Mouse (Mus musculus) hindbrain, embryonic 14.5 days (tissue): ENCODE measurements around the gene Cxcl15. TPM values are rescaled to one million over a fixed set of nuclear protein-coding genes. Genes with fewer than 3 reads are reported as not detected.
A peak's percentile ranks its signal among the peaks of the same experiment; 100 is the strongest.

Source experiments
- ATAC-seq: fragments of 200-750 bp; cut with Nextera tagmentation; 2 replicates; pipeline ENCODE4 v1.8.0; 2017; ENCODE audit warnings: moderate number of reproducible peaks, mild to moderate bottlenecking, moderate TSS enrichment, moderate library complexity; ENCODE audit not compliant: low FRiP score
- DNase-seq: peaks from one replicate; pipeline ENCODE4 v3.0.0-alpha.2; 2015; ENCODE audit warnings: low spot score
- H3K27ac ChIP-seq: fragments of 300-500 bp; sonication (generic); 2 replicates; pipeline ENCODE4 v1.5.1; 2014; ENCODE audit warnings: mild to moderate bottlenecking, moderate library complexity
- H3K27me3 ChIP-seq: fragments of 300-500 bp; sonication (generic); 2 replicates; pipeline ENCODE4 v1.6.1; 2014; ENCODE audit warnings: mild to moderate bottlenecking, low read length, mixed read lengths; ENCODE audit not compliant: control insufficient read depth, insufficient read depth
- H3K36me3 ChIP-seq: fragments of 300-500 bp; sonication (generic); replicated peaks from 2 replicates; pipeline ENCODE4 v1.6.1; 2014; ENCODE audit not compliant: control insufficient read depth, insufficient read depth
- H3K4me1 ChIP-seq: fragments of 300-500 bp; sonication (generic); replicated peaks from 2 replicates; pipeline ENCODE4 v1.6.1; 2014; ENCODE audit warnings: antibody characterized with exemption, low read length, mixed read lengths; ENCODE audit not compliant: control insufficient read depth, insufficient read depth
- H3K4me2 ChIP-seq: fragments of 300-500 bp; sonication (generic); replicated peaks from 2 replicates; pipeline ENCODE4 v1.6.1; 2014; ENCODE audit warnings: mild to moderate bottlenecking, moderate library complexity
- H3K4me3 ChIP-seq: fragments of 300-500 bp; sonication (generic); replicated peaks from 2 replicates; pipeline ENCODE4 v1.5.1; 2014; ENCODE audit warnings: mild to moderate bottlenecking, low read length
- H3K9ac ChIP-seq: fragments of 300-500 bp; sonication (generic); 2 replicates; pipeline ENCODE4 v1.6.1; 2014
- H3K9me3 ChIP-seq: fragments of 300-500 bp; sonication (generic); 2 replicates; pipeline ENCODE4 v1.6.1; 2016; ENCODE audit warnings: low read length; ENCODE audit not compliant: control insufficient read depth
- WGBS: fragments of 180-500 bp; shearing (Covaris S2); extraction: QIAGEN DNeasy Blood & Tissue Kit; methylation state at CpG from one replicate; pipeline ENCODE4 v1.1.7; 2014; 5-methylcytosine and 5-hydroxymethylcytosine counted together
- polyA plus RNA-seq: library from polyadenylated mRNA; unstranded; fragments of >200 nt; fragmentation: Nextera tagmentation; extraction: Ambion mirVana; gene quantifications from 2 replicates; pipeline ENCODE4 v1.2.1, GENCODE M21; 2014

Gene Cxcl15
- not detected in 2 replicates for polyA plus RNA-seq

GRCm38 (mm10) chr5:90794195-90794625, at the start of gene Cxcl15:
TSS of gene Cxcl15 (plus strand) at chr5:90794534.
- Histone ChIP-seq H3K27ac (no peak within 1 kb of the TSS), H3K4me1 (no peaks in the 10 kb centered on the region), H3K9me3 (no peaks in the 10 kb centered on the region), H3K36me3 (no peaks in the 10 kb centered on the region), H3K27me3 (no peaks in the 10 kb centered on the region), H3K4me3 (no peak within 1 kb of the TSS), H3K4me2 (no peak within 1 kb of the TSS), H3K9ac (no peak within 1 kb of the TSS)
- DNase-seq (no peak), ATAC-seq (no peak)
- WGBS, result 70% methylated on average over 5 of the region's 5 CpGs

- no peak for ATAC-seq
- 88% methylated on average over 1 of the region's 1 CpGs for WGBS
These were observed 40.4 kb upstream of the Cxcl15 start for GRCm38 (mm10) chr5:90753934-90754333.

GRCm38 (mm10) chr5:90758020-90758605, 36.2 kb upstream of the Cxcl15 start:
- H3K36me3 ChIP-seq, result no peaks in the 10 kb centered on the region
- no peaks in the 10 kb centered on the region for H3K9me3 ChIP-seq
- no peak overlapping the region for H3K9ac ChIP-seq
- no peak overlapping the region for H3K4me3 ChIP-seq
- no peaks in the 10 kb centered on the region; the same call in 1 of the 2 replicates for H3K27me3 ChIP-seq
- peaks cover 8% of the 10 kb centered on the region; the same call in 1 of the 2 replicates for H3K4me1 ChIP-seq
- WGBS, result 48% methylated on average over 5 of the region's 5 CpGs
- no peak overlapping the region for H3K4me2 ChIP-seq
- DNase-seq (peak; percentile 41), ATAC-seq (no peak)
- H3K27ac ChIP-seq, result no peak overlapping the region

More at GRCm38 (mm10) chr5:90753934-90754333, 40.4 kb upstream of the Cxcl15 start:
- Histone ChIP-seq H3K4me1 (peaks cover 4% of the 10 kb centered on the region; the same call in 1 of the 2 replicates), H3K36me3 (no peaks in the 10 kb centered on the region), H3K4me2 (no peak overlapping the region), H3K9me3 (no peaks in the 10 kb centered on the region), H3K27ac (no peak overlapping the region), H3K27me3 (no peaks in the 10 kb centered on the region), H3K9ac (no peak overlapping the region), H3K4me3 (no peak overlapping the region)
- DNase-seq, result no peak

GRCm38 (mm10) chr5:90759077-90760065, 35.0 kb upstream of the Cxcl15 start, which contains the start of gene Cxcl5:
TSS of gene Cxcl5 (plus strand) at chr5:90759360.
- WGBS, result 4% methylated on average over 32 of the region's 32 CpGs
- DNase-seq (no peak), ATAC-seq (peak; percentile 77)

GRCm38 (mm10) chr5:90760303-90760702, 34.0 kb upstream of the Cxcl15 start:
- no peak overlapping the region for H3K4me3 ChIP-seq
- no peaks in the 10 kb centered on the region for H3K9me3 ChIP-seq
- peaks cover 8% of the 10 kb centered on the region; the same call in 1 of the 2 replicates for H3K4me1 ChIP-seq
- no peak for DNase-seq
- H3K4me2 ChIP-seq, result no peak overlapping the region
- H3K27ac ChIP-seq, result no peak overlapping the region
- no peaks in the 10 kb centered on the region; the same call in 1 of the 2 replicates for H3K27me3 ChIP-seq
- WGBS, result 60% methylated on average over 4 of the region's 4 CpGs
- H3K36me3 ChIP-seq, result no peaks in the 10 kb centered on the region
- ATAC-seq, result no peak
- H3K9ac ChIP-seq, result no peak overlapping the region

More at GRCm38 (mm10) chr5:90759077-90760065, 35.0 kb upstream of the Cxcl15 start, which contains the start of gene Cxcl5:
- Histone ChIP-seq H3K27ac (no peak within 1 kb of the TSS), H3K4me1 (peaks cover 8% of the 10 kb centered on the region; the same call in 1 of the 2 replicates), H3K36me3 (no peaks in the 10 kb centered on the region), H3K9ac (peak within 1 kb of the TSS; percentile 55), H3K4me2 (peak within 1 kb of the TSS; percentile 75), H3K27me3 (no peaks in the 10 kb centered on the region; the same call in 1 of the 2 replicates), H3K9me3 (no peaks in the 10 kb centered on the region), H3K4me3 (peak within 1 kb of the TSS; percentile 47)

- no peak overlapping the region for H3K4me2 ChIP-seq
- WGBS, result 93% methylated on average over 2 of the region's 2 CpGs
- ATAC-seq, result no peak
- no peak overlapping the region for H3K27ac ChIP-seq
- no peaks in the 10 kb centered on the region for H3K9me3 ChIP-seq
- H3K4me1 ChIP-seq, result peaks cover 8% of the 10 kb centered on the region; the same call in 1 of the 2 replicates
- H3K9ac ChIP-seq, result no peak overlapping the region
- H3K27me3 ChIP-seq, result no peaks in the 10 kb centered on the region; the same call in 1 of the 2 replicates
- no peak for DNase-seq
- no peak overlapping the region for H3K4me3 ChIP-seq
- H3K36me3 ChIP-seq, result no peaks in the 10 kb centered on the region
These were observed 33.5 kb upstream of the Cxcl15 start for GRCm38 (mm10) chr5:90760844-90761243.

GRCm38 (mm10) chr5:90761834-90762233, 32.5 kb upstream of the Cxcl15 start:
- no peak for ATAC-seq
- 88% methylated on average over 3 of the region's 3 CpGs for WGBS
- DNase-seq, result no peak

GRCm38 (mm10) chr5:90763912-90764665, 30.2 kb upstream of the Cxcl15 start:
- Histone ChIP-seq H3K4me2 (no peak overlapping the region), H3K4me1 (peaks cover 5% of the 10 kb centered on the region; the same call in 1 of the 2 replicates), H3K36me3 (no peaks in the 10 kb centered on the region), H3K27ac (no peak overlapping the region), H3K9ac (no peak overlapping the region), H3K9me3 (no peaks in the 10 kb centered on the region), H3K27me3 (no peaks in the 10 kb centered on the region; the same call in 1 of the 2 replicates), H3K4me3 (no peak overlapping the region)
- ATAC-seq, result no peak
- WGBS, result 82% methylated on average over 12 of the region's 12 CpGs
- DNase-seq, result no peak

More at GRCm38 (mm10) chr5:90761834-90762233, 32.5 kb upstream of the Cxcl15 start:
- no peak overlapping the region for H3K9ac ChIP-seq
- H3K4me3 ChIP-seq, result no peak overlapping the region
- no peak overlapping the region for H3K27ac ChIP-seq
- H3K4me2 ChIP-seq, result no peak overlapping the region
- H3K4me1 ChIP-seq, result peaks cover 8% of the 10 kb centered on the region; the same call in 1 of the 2 replicates
- no peaks in the 10 kb centered on the region for H3K36me3 ChIP-seq
- no peaks in the 10 kb centered on the region; the same call in 1 of the 2 replicates for H3K27me3 ChIP-seq
- no peaks in the 10 kb centered on the region for H3K9me3 ChIP-seq
